Mouse (Mus musculus): ENCODE measurements around the gene Sugct.

- TF ChIP-seq CTCF (IDR thresholded peaks at IDR 0.05; ENCODE audit: control insufficient read depth, insufficient read depth, low read length) = no peak
- TF ChIP-seq POLR2A (IDR thresholded peaks at IDR 0.05; ENCODE audit: borderline replicate concordance, control insufficient read depth, low read depth, low read length) = no peak
Observed at GRCm38 (mm10) chr13:16825619-16826018, 869.7 kb downstream of the Sugct start.
